Mouse (Mus musculus): ENCODE measurements around the gene Barx1. TPM values are rescaled to one million over a fixed set of nuclear protein-coding genes. Genes with fewer than 3 reads are reported as not detected.

Barx1 gene
- polyA plus RNA-seq, 1 experiment from 2014 or later, result 5.7 TPM

GRCm38 (mm10) chr13:48663211-48663987 is 601 bp downstream of the Barx1 start:
- Histone ChIP-seq H3K27ac (no peak overlapping the region), H3K9me3 (replicated peaks) (no peaks in the 10 kb centered on the region), H3K9ac (peak overlapping the region; percentile 56), H3K27me3 (peaks cover 96% of the 10 kb centered on the region), H3K4me1 (peaks cover 31% of the 10 kb centered on the region), H3K4me3 (peak overlapping the region; percentile 44), H3K4me2 (replicated peaks) (peak overlapping the region; percentile 66), H3K36me3 (no peaks in the 10 kb centered on the region)
- ATAC-seq (ENCODE audit: low FRiP score), result no peak
- WGBS, result 1% methylated on average over 54 of the region's 54 CpGs

GRCm38 (mm10) chr13:48663988-48664339 is 1.2 kb downstream of the Barx1 start:
- H3K27me3 ChIP-seq, result peaks cover 98% of the 10 kb centered on the region
- H3K36me3 ChIP-seq, result no peaks in the 10 kb centered on the region
- H3K9me3 ChIP-seq (replicated peaks), result no peaks in the 10 kb centered on the region
- peak overlapping the region; percentile 44; the same call in 1 of the 2 replicates for H3K4me3 ChIP-seq
- no peak overlapping the region for H3K9ac ChIP-seq
- H3K4me2 ChIP-seq (replicated peaks), result peak overlapping the region; percentile 66; the same call in 1 of the 2 replicates
- no peak for ATAC-seq (ENCODE audit: low FRiP score)
- peaks cover 36% of the 10 kb centered on the region for H3K4me1 ChIP-seq
- WGBS, result 4% methylated on average over 7 of the region's 7 CpGs
- H3K27ac ChIP-seq, result no peak overlapping the region

GRCm38 (mm10) chr13:48664916-48665655 is 2.3 kb downstream of the Barx1 start:
- no peaks in the 10 kb centered on the region for H3K9me3 ChIP-seq (replicated peaks)
- ATAC-seq (ENCODE audit: low FRiP score), result no peak
- H3K36me3 ChIP-seq, result no peaks in the 10 kb centered on the region
- H3K9ac ChIP-seq, result no peak overlapping the region
- H3K4me1 ChIP-seq, result peaks cover 40% of the 10 kb centered on the region
- peak overlapping the region; percentile 6; the same call in 1 of the 2 replicates for H3K4me3 ChIP-seq
- peaks cover 98% of the 10 kb centered on the region for H3K27me3 ChIP-seq
- no peak overlapping the region for H3K4me2 ChIP-seq (replicated peaks)
- no peak overlapping the region for H3K27ac ChIP-seq
- under 1% methylated on average over 39 of the region's 39 CpGs for WGBS

GRCm38 (mm10) chr13:48665656-48666597 is 3.1 kb downstream of the Barx1 start:
- Histone ChIP-seq H3K4me1 (peaks cover 38% of the 10 kb centered on the region), H3K36me3 (no peaks in the 10 kb centered on the region), H3K27ac (no peak overlapping the region), H3K4me3 (0 out of 2 replicates have a peak overlapping the region, but pooled peaks have one; percentile 1), H3K9me3 (replicated peaks) (no peaks in the 10 kb centered on the region), H3K4me2 (replicated peaks) (peak overlapping the region; percentile 9), H3K27me3 (peaks cover 98% of the 10 kb centered on the region), H3K9ac (no peak overlapping the region)
- WGBS, result under 1% methylated on average over 58 of the region's 58 CpGs
- ATAC-seq (ENCODE audit: low FRiP score), result no peak

- 2% methylated on average over 4 of the region's 4 CpGs for WGBS
- ATAC-seq (ENCODE audit: low FRiP score), result no peak
Measured at GRCm38 (mm10) chr13:48667461-48667860, 4.7 kb downstream of the Barx1 start.

GRCm38 (mm10) chr13:48668091-48668975 is 5.5 kb downstream of the Barx1 start:
- peak overlapping the region; percentile 8; the same call in 1 of the 2 replicates for H3K4me3 ChIP-seq
- no peaks in the 10 kb centered on the region for H3K36me3 ChIP-seq
- 1% methylated on average over 32 of the region's 33 CpGs for WGBS
- no peak overlapping the region for H3K27ac ChIP-seq
- peaks cover 99% of the 10 kb centered on the region for H3K27me3 ChIP-seq
- peaks cover 32% of the 10 kb centered on the region for H3K4me1 ChIP-seq
- ATAC-seq (ENCODE audit: low FRiP score), result no peak
- peak overlapping the region; percentile 32 for H3K4me2 ChIP-seq (replicated peaks)
- no peaks in the 10 kb centered on the region for H3K9me3 ChIP-seq (replicated peaks)
- H3K9ac ChIP-seq, result no peak overlapping the region

More at GRCm38 (mm10) chr13:48667461-48667860, 4.7 kb downstream of the Barx1 start:
- no peak overlapping the region for H3K9ac ChIP-seq
- no peak overlapping the region for H3K4me2 ChIP-seq (replicated peaks)
- H3K27me3 ChIP-seq, result peaks cover 97% of the 10 kb centered on the region
- H3K4me1 ChIP-seq, result peaks cover 38% of the 10 kb centered on the region
- H3K4me3 ChIP-seq, result no peak overlapping the region
- H3K36me3 ChIP-seq, result no peaks in the 10 kb centered on the region
- no peaks in the 10 kb centered on the region for H3K9me3 ChIP-seq (replicated peaks)
- H3K27ac ChIP-seq, result no peak overlapping the region

GRCm38 (mm10) chr13:48668976-48669534 is 6.3 kb downstream of the Barx1 start:
- peaks cover 97% of the 10 kb centered on the region for H3K27me3 ChIP-seq
- peak overlapping the region; percentile 32 for H3K4me2 ChIP-seq (replicated peaks)
- no peaks in the 10 kb centered on the region for H3K9me3 ChIP-seq (replicated peaks)
- no peak overlapping the region for H3K27ac ChIP-seq
- under 1% methylated on average over 34 of the region's 34 CpGs for WGBS
- peak overlapping the region; percentile 8; the same call in 1 of the 2 replicates for H3K4me3 ChIP-seq
- H3K9ac ChIP-seq, result no peak overlapping the region
- no peak for ATAC-seq (ENCODE audit: low FRiP score)
- peaks cover 28% of the 10 kb centered on the region for H3K4me1 ChIP-seq
- H3K36me3 ChIP-seq, result no peaks in the 10 kb centered on the region

- H3K27ac ChIP-seq, result no peak overlapping the region
- H3K36me3 ChIP-seq, result no peaks in the 10 kb centered on the region
- H3K27me3 ChIP-seq, result peaks cover 89% of the 10 kb centered on the region
- H3K4me2 ChIP-seq (replicated peaks), result peak overlapping the region; percentile 30
- ATAC-seq (ENCODE audit: low FRiP score), result no peak
- no peak overlapping the region for H3K9ac ChIP-seq
- WGBS, result 2% methylated on average over 24 of the region's 24 CpGs
- peak overlapping the region; percentile 12; the same call in 1 of the 2 replicates for H3K4me3 ChIP-seq
- H3K9me3 ChIP-seq (replicated peaks), result no peaks in the 10 kb centered on the region
- H3K4me1 ChIP-seq, result peaks cover 17% of the 10 kb centered on the region
Measured at GRCm38 (mm10) chr13:48672312-48672840, 9.6 kb downstream of the Barx1 start.

- no peak overlapping the region for H3K9ac ChIP-seq
- H3K27ac ChIP-seq, result no peak overlapping the region
- no peak overlapping the region for H3K4me3 ChIP-seq
- ATAC-seq (ENCODE audit: low FRiP score), result no peak
- H3K9me3 ChIP-seq (replicated peaks), result no peaks in the 10 kb centered on the region
- H3K36me3 ChIP-seq, result no peaks in the 10 kb centered on the region
- H3K4me1 ChIP-seq, result peaks cover 5% of the 10 kb centered on the region; the same call in 1 of the 2 replicates
- H3K27me3 ChIP-seq, result peaks cover 76% of the 10 kb centered on the region
- H3K4me2 ChIP-seq (replicated peaks), result no peak overlapping the region
- 88% methylated on average over 5 of the region's 5 CpGs for WGBS
Measured at GRCm38 (mm10) chr13:48674609-48675008, 11.8 kb downstream of the Barx1 start.

- H3K9ac ChIP-seq, result no peak overlapping the region
- H3K27ac ChIP-seq, result no peak overlapping the region
- no peak overlapping the region for H3K4me2 ChIP-seq (replicated peaks)
- 13% methylated on average over 1 of the region's 1 CpGs for WGBS
- ATAC-seq (ENCODE audit: low FRiP score), result no peak
- H3K27me3 ChIP-seq, result peaks cover 31% of the 10 kb centered on the region
- H3K4me1 ChIP-seq, result no peaks in the 10 kb centered on the region
- H3K4me3 ChIP-seq, result no peak overlapping the region
- H3K36me3 ChIP-seq, result no peaks in the 10 kb centered on the region
- H3K9me3 ChIP-seq (replicated peaks), result no peaks in the 10 kb centered on the region
Measured at GRCm38 (mm10) chr13:48679351-48679750, 16.6 kb downstream of the Barx1 start.

All from hindbrain, embryonic 12.5 days (tissue).